ENCODE assay signal across 8 mouse cellular contexts in genomic region chr11:98928186-98928893, GRCm38 (mm10). TPM values are rescaled to one million over a fixed set of nuclear protein-coding genes. Genes with fewer than 3 reads are reported as not detected.
A peak's percentile ranks its signal among the peaks of the same experiment; 100 is the strongest.
DNase-seq lines count a peak whose midpoint lies in the region; ATAC-seq lines count a peak whose summit lies in the region.

No protein-coding gene starts in this region.

- intact Hi-C loops in heart, postnatal 36 days (cut with DNase I) = no loop called here

- H3K27ac ChIP-seq in hindbrain, embryonic 10.5 days = peak overlapping the region; percentile 91
- no peak overlapping the region for H3K27ac ChIP-seq in liver, embryonic 12.5 days

- H3K4me1 ChIP-seq in hindbrain, embryonic 10.5 days (replicated peaks) = peaks cover 98% of the 10 kb centered on the region
- peaks cover 86% of the 10 kb centered on the region for H3K4me1 ChIP-seq in liver, embryonic 12.5 days

- no peak overlapping the region for H3K9ac ChIP-seq in liver, embryonic 12.5 days

- WGBS in hindbrain, embryonic 10.5 days = 11% methylated on average over 12 of the region's 12 CpGs
- WGBS in liver, embryonic 12.5 days (ENCODE audit: insufficient replicate concordance) = 27% methylated on average over 11 of the region's 12 CpGs

- peak overlapping the region; percentile 68 for H3K4me3 ChIP-seq in hindbrain, embryonic 10.5 days
- peak overlapping the region; percentile 47 for H3K4me3 ChIP-seq in liver, embryonic 12.5 days

- peaks cover 50% of the 10 kb centered on the region for H3K27me3 ChIP-seq in hindbrain, embryonic 10.5 days (ENCODE audit: insufficient read depth, poor library complexity, severe bottlenecking)
- H3K27me3 ChIP-seq in liver, embryonic 12.5 days (replicated peaks) = peaks cover 68% of the 10 kb centered on the region

- DNase-seq in heart, adult 11 months = peak; percentile 92
- DNase-seq in heart, postnatal 36 days = no peak
- peak; percentile 79 for DNase-seq in brain, adult 2 months (ENCODE audit: low read depth, low spot score)
- peak; percentile 6 for DNase-seq in hindbrain, embryonic 10.5 days (ENCODE audit: low spot score)
- no peak for DNase-seq in ovary, postnatal 10 days (ENCODE audit: low spot score)
- no peak for DNase-seq in adipocyte (ENCODE audit: low spot score)
- no peak for DNase-seq in frontal cortex, postnatal 14 days (ENCODE audit: low spot score in 2 of 2)

- H3K9me3 ChIP-seq in hindbrain, embryonic 10.5 days = no peaks in the 10 kb centered on the region
- no peaks in the 10 kb centered on the region for H3K9me3 ChIP-seq in liver, embryonic 12.5 days (replicated peaks)

- H3K4me2 ChIP-seq in liver, embryonic 12.5 days = peak overlapping the region; percentile 61

- no peaks in the 10 kb centered on the region for H3K36me3 ChIP-seq in hindbrain, embryonic 10.5 days
- H3K36me3 ChIP-seq in liver, embryonic 12.5 days = peaks cover 17% of the 10 kb centered on the region

- no peak for ATAC-seq in liver, embryonic 12.5 days

RNA-seq across cellular contexts. Expression of gene Rara, which starts 0.7 kb away (rescaled TPM):
- total RNA-seq in heart, postnatal 36 days (2021) = 10 to 100 TPM; 10.5 to 13.6 TPM
- 28.4 and 53.7 TPM in 2 replicates for polyA plus RNA-seq in hindbrain, embryonic 10.5 days (2016; fragmentation: Nextera tagmentation; extraction: Ambion mirVana)
- 6.8 and 7.1 TPM in 2 replicates for polyA plus RNA-seq in liver, embryonic 12.5 days (2016; fragmentation: Nextera tagmentation; extraction: Ambion mirVana)

RNA-seq across cellular contexts. Expression of gene Cdc6, which starts 20.7 kb away (rescaled TPM):
- under 1 TPM; 0.14 to 0.49 TPM for total RNA-seq in heart, postnatal 36 days (2021)
- 45.3 and 63.7 TPM in 2 replicates for polyA plus RNA-seq in hindbrain, embryonic 10.5 days (2016; fragmentation: Nextera tagmentation; extraction: Ambion mirVana)
- polyA plus RNA-seq in liver, embryonic 12.5 days (2016; fragmentation: Nextera tagmentation; extraction: Ambion mirVana) = 86.5 and 89.9 TPM in 2 replicates

RNA-seq across cellular contexts. Expression of gene Gjd3, which starts 54.5 kb away (rescaled TPM):
- total RNA-seq in heart, postnatal 36 days (2021) = under 1 TPM; 0.33 to 0.36 TPM
- polyA plus RNA-seq in hindbrain, embryonic 10.5 days (2016; fragmentation: Nextera tagmentation; extraction: Ambion mirVana) = 0.44 TPM in 1 of 2 replicates, not detected in the other
- polyA plus RNA-seq in liver, embryonic 12.5 days (2016; fragmentation: Nextera tagmentation; extraction: Ambion mirVana) = not detected in 2 replicates

Comparison
In these comparisons a context has a peak if more than half of its experiments do, and no peak if none do; other contexts are left out.
1. DNase-seq: peak in heart, adult 11 months (single experiment), brain, adult 2 months (single experiment) and hindbrain, embryonic 10.5 days (single experiment); none in heart, postnatal 36 days (0 of 2), ovary, postnatal 10 days (single experiment), adipocyte (single experiment) and frontal cortex, postnatal 14 days (0 of 2).